Mouse (Mus musculus): ENCODE measurements at regions not wholly inside any gene's neighbourhood (a gene's known extent, or its start where the extent isn't known, plus 50 kb on each side); places are given as distances from the start of the nearest gene placed in this dataset.

GRCm38 (mm10) chr16:44630426-44630825 lies 71.7 kb upstream of the Boc start:
- DNase-seq (ENCODE audit: low spot score in 2 of 2) = no peak

- DNase-seq (ENCODE audit: low spot score in 2 of 2) = no peak
Observed at GRCm38 (mm10) chr16:44629296-44630275, 70.9 kb upstream of the Boc start.

- DNase-seq (ENCODE audit: low spot score in 2 of 2) = no peak
Observed at GRCm38 (mm10) chr16:44625871-44626293, 67.2 kb upstream of the Boc start.

GRCm38 (mm10) chr16:44625108-44625616 lies 66.5 kb upstream of the Boc start:
- no peak for DNase-seq (ENCODE audit: low spot score in 2 of 2)

GRCm38 (mm10) chr16:44621573-44621972 lies 62.9 kb upstream of the Boc start:
- DNase-seq (ENCODE audit: low spot score in 2 of 2) = no peak

GRCm38 (mm10) chr16:44620536-44620935 lies 61.8 kb upstream of the Boc start:
- DNase-seq (ENCODE audit: low spot score in 2 of 2) = no peak

GRCm38 (mm10) chr16:44619476-44620103 lies 60.9 kb upstream of the Boc start:
- no peak for DNase-seq (ENCODE audit: low spot score in 2 of 2)

- DNase-seq (ENCODE audit: low spot score in 2 of 2) = no peak
Observed at GRCm38 (mm10) chr16:44617041-44617440, 58.3 kb upstream of the Boc start.

GRCm38 (mm10) chr16:44616376-44616775 lies 57.7 kb upstream of the Boc start:
- DNase-seq (ENCODE audit: low spot score in 2 of 2) = no peak

GRCm38 (mm10) chr16:44615878-44616206 lies 57.1 kb upstream of the Boc start:
- no peak for DNase-seq (ENCODE audit: low spot score in 2 of 2)

- DNase-seq (ENCODE audit: low spot score in 2 of 2) = no peak
Observed at GRCm38 (mm10) chr16:44615172-44615877, 56.6 kb upstream of the Boc start.

- DNase-seq (ENCODE audit: low spot score in 2 of 2) = no peak
Observed at GRCm38 (mm10) chr16:44614235-44614634, 55.5 kb upstream of the Boc start.

- no peak for DNase-seq (ENCODE audit: low spot score in 2 of 2)
Observed at GRCm38 (mm10) chr16:44612676-44613075, 54.0 kb upstream of the Boc start.

GRCm38 (mm10) chr16:44611525-44611924 lies 52.8 kb upstream of the Boc start:
- DNase-seq (ENCODE audit: low spot score in 2 of 2) = no peak

GRCm38 (mm10) chr16:44608586-44608985 lies 49.9 kb upstream of the Boc start:
- DNase-seq (ENCODE audit: low spot score in 2 of 2) = no peak
